Mouse (Mus musculus) fibroblast of lung, adult 2 months (primary cell): ENCODE measurements at regions not wholly inside any gene's neighbourhood (a gene's known extent, or its start where the extent isn't known, plus 50 kb on each side); places are given as distances from the start of the nearest gene placed in this dataset.

Experiments
- DNase-seq: peaks from one replicate; pipeline ENCODE4 v3.0.0-alpha.2; 2011; ENCODE audit warnings: low read depth

GRCm38 (mm10) chr6:70714239-70714638 is 77.8 kb downstream of the Rpia start:
- DNase-seq, result peak; percentile 41

GRCm38 (mm10) chr6:70713665-70714064 is 78.4 kb downstream of the Rpia start:
- DNase-seq, result no peak

- DNase-seq, result no peak
These were observed 78.9 kb downstream of the Rpia start for GRCm38 (mm10) chr6:70713118-70713517.

GRCm38 (mm10) chr6:70709338-70710055 is 82.5 kb downstream of the Rpia start:
- no peak for DNase-seq

GRCm38 (mm10) chr6:70695596-70695995 is 96.4 kb downstream of the Rpia start:
- DNase-seq, result no peak
